Mouse (Mus musculus) lung, postnatal 0 days (tissue): Measurements from ENCODE around the gene Rplp1. TPM values are rescaled to one million over a fixed set of nuclear protein-coding genes. Genes with fewer than 3 reads are reported as not detected.

Experiments used
- ATAC-seq: fragments of 200-750 bp; cut with Nextera tagmentation; 2 replicates; pipeline ENCODE4 v1.8.0; 2017; ENCODE audit warnings: moderate library complexity
- DNase-seq: peaks from one replicate; pipeline ENCODE4 v3.0.0-alpha.2; 2016; ENCODE audit warnings: low spot score
- H3K27ac ChIP-seq: fragments of 300-500 bp; sonication (generic); 2 replicates; pipeline ENCODE4 v1.5.1; 2014; ENCODE audit warnings: antibody characterized with exemption, mild to moderate bottlenecking, low read length, mixed read lengths
- H3K27me3 ChIP-seq: fragments of 300-500 bp; sonication (generic); replicated peaks from 2 replicates; pipeline ENCODE4 v1.6.1; 2014; ENCODE audit warnings: low read length, mixed read lengths; ENCODE audit not compliant: insufficient read depth
- H3K36me3 ChIP-seq: fragments of 300-500 bp; sonication (generic); 2 replicates; pipeline ENCODE4 v1.6.1; 2014; ENCODE audit warnings: low read length, mixed read lengths; ENCODE audit not compliant: insufficient read depth
- H3K4me1 ChIP-seq: fragments of 300-500 bp; sonication (generic); 2 replicates; pipeline ENCODE4 v1.6.1; 2014; ENCODE audit warnings: antibody characterized with exemption, low read depth, low read length, mixed read lengths; ENCODE audit not compliant: insufficient read depth
- H3K4me2 ChIP-seq: fragments of 300-500 bp; sonication (generic); replicated peaks from 2 replicates; pipeline ENCODE4 v1.6.1; 2014; ENCODE audit warnings: low read depth, mild to moderate bottlenecking, low read length, moderate library complexity, mixed read lengths
- H3K4me3 ChIP-seq: fragments of 300-500 bp; sonication (generic); 2 replicates; pipeline ENCODE4 v1.5.1; 2014; ENCODE audit warnings: low read depth, low read length
- H3K9ac ChIP-seq: fragments of 300-500 bp; sonication (generic); replicated peaks from 2 replicates; pipeline ENCODE4 v1.6.1; 2014; ENCODE audit warnings: low read depth, mild to moderate bottlenecking
- H3K9me3 ChIP-seq: fragments of 300-500 bp; sonication (generic); 2 replicates; pipeline ENCODE4 v1.6.1; 2016; ENCODE audit warnings: low read length, mixed read lengths
- CTCF ChIP-seq: IDR thresholded peaks from 2 replicates; pipeline ENCODE4 v1.5.1; 2016; ENCODE audit warnings: antibody characterized with exemption, mild to moderate bottlenecking
- EP300 ChIP-seq: IDR thresholded peaks from 2 replicates; pipeline ENCODE4 v1.6.1; 2016; ENCODE audit warnings: antibody characterized with exemption, mild to moderate bottlenecking, control low read depth
- WGBS: fragments of 180-500 bp; shearing (Covaris S2); extraction: QIAGEN DNeasy Blood & Tissue Kit; methylation state at CpG from one replicate; pipeline ENCODE4 v1.1.7; 2014; 5-methylcytosine and 5-hydroxymethylcytosine counted together
- polyA plus RNA-seq: library from polyadenylated mRNA; unstranded; fragments of >200 nt; fragmentation: Nextera tagmentation; extraction: Ambion mirVana; gene quantifications from 2 replicates; pipeline ENCODE4 v1.2.1, GENCODE M21; 2015

The Rplp1 gene
- polyA plus RNA-seq, 1 experiment from 2014 or later = 1,182 TPM

DNA sequence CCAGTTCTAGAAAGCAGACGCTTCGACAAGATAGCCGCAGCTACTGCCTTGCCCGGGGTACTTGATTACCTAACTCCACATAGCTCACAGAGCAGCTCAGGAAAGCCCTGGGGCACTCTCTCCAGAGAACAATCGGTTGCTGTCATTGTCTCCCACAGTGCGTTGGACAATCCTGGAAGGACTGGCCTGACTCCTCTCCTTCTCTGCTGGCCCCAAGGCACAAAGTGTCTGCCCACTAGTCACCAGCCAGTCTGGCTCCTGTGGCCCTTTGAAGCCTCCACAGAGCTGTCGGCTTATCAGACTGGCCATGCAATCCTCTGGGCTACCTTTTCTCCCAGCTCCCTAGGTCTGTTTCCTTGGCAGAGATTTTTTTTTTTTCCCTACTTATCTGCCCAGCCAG, 37.9 kb upstream of the Rplp1 start:
- WGBS = 64% methylated on average over 7 of the region's 7 CpGs
- TF ChIP-seq CTCF (no peak), EP300 (no peak)

DNA sequence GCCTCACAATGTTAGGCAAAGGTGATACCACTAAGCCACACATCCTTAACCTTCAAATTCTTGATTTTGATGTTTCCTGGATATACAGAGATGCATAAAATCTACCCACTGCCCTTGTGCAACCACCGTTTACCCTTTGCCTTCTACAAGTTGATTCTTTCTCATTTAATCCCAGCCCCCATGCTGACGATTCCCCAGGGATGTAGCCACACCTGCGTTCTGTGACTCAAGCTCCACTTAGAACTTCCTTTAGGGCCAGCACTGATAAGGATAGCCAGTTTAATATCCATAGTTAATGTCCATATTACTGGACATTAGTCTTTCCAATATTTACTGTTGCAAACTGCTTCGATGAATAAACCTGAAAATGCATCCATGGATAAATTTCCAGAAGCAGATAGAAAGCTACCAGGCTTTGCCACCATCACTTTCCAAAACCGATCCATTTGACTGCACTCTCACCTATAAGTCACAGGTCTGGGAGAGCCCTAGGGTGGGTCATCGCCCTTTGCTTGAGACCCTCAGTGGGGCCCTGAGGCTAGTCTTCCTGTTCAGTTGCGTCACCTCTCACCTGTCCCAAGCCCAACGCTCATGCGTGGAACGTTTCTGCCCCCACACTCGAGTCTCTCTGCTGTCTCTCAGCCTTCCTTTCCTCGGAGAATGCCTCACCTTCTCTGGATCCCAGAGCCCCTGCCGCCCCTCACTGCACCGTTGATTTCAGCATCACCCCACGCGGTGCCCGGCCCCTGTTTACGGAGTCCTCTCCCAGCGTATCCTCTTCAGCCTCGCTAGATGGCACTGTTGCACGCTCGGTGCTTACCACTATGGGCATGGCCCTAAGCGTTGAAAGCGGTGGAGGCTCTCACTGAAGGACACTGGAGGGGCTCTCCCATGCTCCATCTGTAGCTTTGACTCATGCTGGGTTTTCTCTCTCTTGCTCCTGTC, 33.3 kb upstream of the Rplp1 start:
- Histone ChIP-seq H3K4me2 (peak overlapping the region; percentile 100), H3K4me1 (peaks cover 8% of the 10 kb centered on the region; the same call in 1 of the 2 replicates), H3K27me3 (no peaks in the 10 kb centered on the region), H3K9me3 (no peaks in the 10 kb centered on the region), H3K27ac (peak overlapping the region; percentile 72), H3K36me3 (no peaks in the 10 kb centered on the region), H3K9ac (peak overlapping the region; percentile 26; the same call in 1 of the 2 replicates), H3K4me3 (peak overlapping the region; percentile 62)
- peak; percentile 91 for DNase-seq
- no peak for TF ChIP-seq EP300
- TF ChIP-seq CTCF = peak; percentile 98
- 4% methylated on average over 24 of the region's 24 CpGs for WGBS
- peak; percentile 78 for ATAC-seq

More for the DNA sequence above, 37.9 kb upstream of the Rplp1 start:
- Histone ChIP-seq H3K9me3 (no peaks in the 10 kb centered on the region), H3K36me3 (no peaks in the 10 kb centered on the region), H3K4me3 (no peak overlapping the region), H3K27me3 (no peaks in the 10 kb centered on the region), H3K9ac (no peak overlapping the region), H3K4me1 (peaks cover 8% of the 10 kb centered on the region; the same call in 1 of the 2 replicates), H3K27ac (no peak overlapping the region), H3K4me2 (no peak overlapping the region)
- no peak for DNase-seq
- no peak for ATAC-seq

DNA sequence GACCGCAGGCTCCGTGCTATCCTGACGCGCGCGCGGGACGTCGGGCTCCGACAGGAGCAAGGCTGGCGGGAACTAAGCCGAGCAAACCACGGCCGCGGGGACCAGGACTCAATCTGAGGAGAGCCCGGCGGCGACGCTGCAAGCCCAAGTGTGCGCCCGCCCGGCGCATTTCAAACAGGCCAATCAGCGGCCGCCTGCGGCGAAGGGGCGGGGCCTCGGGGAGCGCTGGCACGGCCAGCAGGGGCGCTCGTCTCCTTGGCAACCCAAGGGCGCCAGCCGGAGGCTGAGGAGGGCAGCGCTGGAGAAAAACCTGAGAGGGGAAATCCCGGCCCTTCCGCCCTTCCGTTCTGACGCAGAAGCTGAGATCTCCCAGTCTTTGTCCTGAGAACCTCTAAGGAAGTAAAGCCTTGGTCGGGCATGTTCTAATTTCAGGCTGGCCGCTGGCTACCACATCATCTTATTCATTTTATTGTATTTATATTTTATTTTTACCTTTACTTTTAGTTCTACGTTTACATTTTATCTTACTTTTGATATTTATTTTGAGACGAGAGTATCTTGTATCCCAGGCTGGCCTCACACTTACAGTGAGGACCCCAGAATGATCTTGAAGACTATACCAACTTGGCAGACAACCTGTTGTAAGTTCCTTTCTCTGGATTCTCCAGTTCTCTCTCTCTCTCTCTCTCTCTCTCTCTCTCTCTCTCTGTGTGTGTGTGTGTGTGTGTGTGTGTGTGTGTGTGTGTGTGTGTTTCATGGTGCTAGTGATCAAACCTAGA, 32.5 kb upstream of the Rplp1 start, which contains the start of gene Kif23:
Gene Kif23, minus strand, starts transcription at position 152 of the 779 bp plus-strand sequence.
- WGBS = 1% methylated on average over 43 of the region's 44 CpGs
- Histone ChIP-seq H3K9me3 (no peaks in the 10 kb centered on the region), H3K4me2 (peak within 1 kb of the TSS; percentile 100), H3K36me3 (no peaks in the 10 kb centered on the region), H3K27me3 (no peaks in the 10 kb centered on the region), H3K27ac (peak within 1 kb of the TSS; percentile 72), H3K4me1 (peaks cover 8% of the 10 kb centered on the region; the same call in 1 of the 2 replicates), H3K4me3 (peak within 1 kb of the TSS; percentile 62), H3K9ac (peak within 1 kb of the TSS; percentile 34)
- TF ChIP-seq EP300 = peak; percentile 68
- TF ChIP-seq CTCF = peak; percentile 87
- ATAC-seq = peak; percentile 95
- peak; percentile 98 for DNase-seq

DNA sequence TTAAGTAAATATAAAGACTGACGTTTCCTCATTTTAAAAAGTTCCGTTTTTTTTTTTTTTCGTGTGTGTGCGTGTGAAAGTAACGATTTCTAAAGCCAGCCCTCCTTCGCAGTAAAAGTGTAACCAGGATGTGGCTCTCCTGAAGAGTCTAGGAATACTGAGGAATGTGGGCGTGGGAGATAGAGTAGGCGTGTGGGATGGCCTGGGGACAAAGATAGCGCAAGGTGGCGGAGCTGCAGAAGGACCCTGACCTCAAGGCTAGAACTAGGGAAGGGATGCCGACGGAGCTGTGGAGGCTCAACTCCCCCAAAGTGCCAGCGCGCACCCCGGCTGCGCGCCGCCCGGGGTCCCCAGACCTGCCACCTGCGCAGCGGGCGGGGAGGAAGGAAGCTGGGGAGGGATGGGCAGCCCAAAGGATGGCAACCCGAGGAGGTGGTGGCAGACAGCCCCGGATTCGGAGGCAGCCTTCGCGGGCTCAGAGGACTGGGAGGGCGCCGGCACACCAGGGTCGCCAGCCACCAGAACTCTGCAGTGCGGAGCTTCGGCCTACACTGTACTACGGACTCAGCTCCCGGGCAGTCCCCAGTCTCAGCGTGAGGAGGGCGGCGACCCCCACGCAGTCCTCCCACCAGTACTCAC, 31.8 kb upstream of the Rplp1 start:
- Histone ChIP-seq H3K9me3 (no peaks in the 10 kb centered on the region), H3K4me2 (peak overlapping the region; percentile 100), H3K4me3 (peak overlapping the region; percentile 62), H3K9ac (peak overlapping the region; percentile 34; the same call in 1 of the 2 replicates), H3K4me1 (peaks cover 8% of the 10 kb centered on the region; the same call in 1 of the 2 replicates), H3K27me3 (no peaks in the 10 kb centered on the region), H3K36me3 (no peaks in the 10 kb centered on the region), H3K27ac (no peak overlapping the region)
- DNase-seq (peak; percentile 62), ATAC-seq (peak; percentile 51)
- under 1% methylated on average over 28 of the region's 38 CpGs for WGBS
- TF ChIP-seq CTCF (no peak), EP300 (no peak)

DNA sequence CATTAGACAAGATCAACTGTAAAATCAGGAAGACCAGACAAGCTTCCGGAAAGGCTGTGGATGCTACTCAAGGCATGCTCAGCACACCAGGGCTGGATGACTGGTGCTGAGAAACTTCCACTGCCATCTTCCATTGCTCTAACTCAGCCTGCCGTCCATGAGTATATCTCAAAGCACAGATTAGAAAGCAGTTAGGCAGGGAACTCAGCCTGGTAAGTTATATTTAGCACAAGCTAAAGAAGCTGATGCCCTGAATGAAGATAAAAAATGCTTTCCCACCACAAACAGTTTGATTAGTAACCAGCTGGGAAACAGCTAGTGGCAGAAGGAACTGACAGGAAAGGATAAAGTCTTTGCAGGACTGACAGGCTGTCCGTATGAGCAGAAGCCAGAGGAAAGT, 26.7 kb upstream of the Rplp1 start:
- H3K36me3 ChIP-seq = no peaks in the 10 kb centered on the region; the same call in 1 of the 2 replicates
- no peak for DNase-seq
- no peak overlapping the region for H3K27ac ChIP-seq
- no peaks in the 10 kb centered on the region for H3K4me1 ChIP-seq
- no peak for TF ChIP-seq CTCF
- TF ChIP-seq EP300 = no peak
- H3K9me3 ChIP-seq = no peaks in the 10 kb centered on the region
- no peak for ATAC-seq
- no peak overlapping the region for H3K4me3 ChIP-seq
- H3K4me2 ChIP-seq = no peak overlapping the region
- no peak overlapping the region for H3K9ac ChIP-seq
- H3K27me3 ChIP-seq = no peaks in the 10 kb centered on the region
- 77% methylated on average over 3 of the region's 3 CpGs for WGBS
